Mouse (Mus musculus) mouse embryonic stem cell (cell line): Measurements from ENCODE around the gene Tmem135.

Experiments used
- in situ Hi-C, 2 experiments: fragments of 300-500 bp; cut with MboI; formaldehyde crosslinking; loops; 1 replicate in 1 of 2; 3 replicates in 1 of 2; pipeline ENCODE4 v1.14.3; 2019 to 2020; ENCODE audit warnings: low sequenced_read_pairs in 2 of 2, low pct_unique_long_range_greater_than_20kb in 1 of 2, mixed read lengths in 1 of 2; ENCODE audit not compliant: unreplicated experiment in 1 of 2

Tmem135 gene

DNA sequence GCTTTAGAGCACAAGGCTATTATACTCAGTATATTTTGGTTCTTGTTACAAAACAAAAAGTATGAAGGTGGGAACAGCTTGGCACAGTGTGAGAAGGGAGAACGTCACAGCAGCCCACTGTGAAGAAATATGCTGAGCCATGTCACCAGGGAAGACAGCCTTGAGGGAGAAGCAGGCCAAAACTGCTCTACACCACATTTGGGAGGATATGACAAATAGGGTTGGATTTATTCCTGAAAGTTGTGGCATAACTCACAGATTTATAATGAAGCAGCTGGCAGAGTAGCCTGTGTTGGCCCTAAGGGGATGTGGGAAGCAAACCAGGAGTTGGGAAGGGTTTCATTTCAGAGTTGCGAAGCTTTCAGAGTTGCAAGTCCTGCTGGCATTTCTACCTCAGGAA, 225.4 kb downstream of the Tmem135 start:
- in situ Hi-C loops: no loop called here

DNA sequence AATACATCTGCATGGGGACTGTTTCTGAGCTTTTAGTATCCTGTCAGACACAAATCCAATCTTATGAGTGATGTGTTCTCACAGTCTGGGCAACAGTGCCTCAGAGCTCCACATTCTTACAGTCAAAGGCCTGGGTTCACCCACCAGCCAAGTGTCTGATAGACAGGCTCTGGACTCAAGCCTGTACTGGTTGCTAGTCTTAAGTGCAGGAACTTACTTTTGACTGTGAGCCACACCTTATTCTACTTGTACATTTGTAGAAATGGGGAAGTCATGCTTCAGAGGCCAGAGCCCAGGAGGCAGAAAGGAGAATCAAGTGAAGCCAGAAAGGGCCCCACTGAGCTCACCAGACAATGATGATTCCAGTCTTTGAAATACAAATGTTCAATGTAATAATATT, 226.1 kb downstream of the Tmem135 start:
- in situ Hi-C loops: no loop called here

DNA sequence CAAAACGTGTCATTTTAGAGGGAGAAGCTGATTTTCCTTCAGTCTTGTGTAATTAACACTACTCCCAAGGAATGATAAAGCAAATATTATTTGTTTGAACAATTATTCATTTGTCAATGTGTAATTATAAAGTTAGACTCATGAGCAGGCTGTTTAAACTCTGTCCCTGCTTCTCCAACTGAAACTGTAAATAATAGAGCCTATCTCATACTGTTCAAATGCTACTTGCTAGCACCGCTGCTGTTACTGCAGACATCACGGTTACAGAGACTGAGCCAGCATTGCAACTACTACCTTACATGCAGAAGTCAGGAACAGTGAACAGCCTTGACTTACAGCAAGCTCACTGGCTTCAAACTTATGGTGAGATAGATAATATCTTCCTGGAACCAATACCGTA, 229.6 kb downstream of the Tmem135 start:
- in situ Hi-C loops: loop anchor here in 1 of 2 experiments (25.0 kb wide), 1 partner anchor 238 kb away; the partner anchor contains the start of genes Fzd4 and Tmem135

DNA sequence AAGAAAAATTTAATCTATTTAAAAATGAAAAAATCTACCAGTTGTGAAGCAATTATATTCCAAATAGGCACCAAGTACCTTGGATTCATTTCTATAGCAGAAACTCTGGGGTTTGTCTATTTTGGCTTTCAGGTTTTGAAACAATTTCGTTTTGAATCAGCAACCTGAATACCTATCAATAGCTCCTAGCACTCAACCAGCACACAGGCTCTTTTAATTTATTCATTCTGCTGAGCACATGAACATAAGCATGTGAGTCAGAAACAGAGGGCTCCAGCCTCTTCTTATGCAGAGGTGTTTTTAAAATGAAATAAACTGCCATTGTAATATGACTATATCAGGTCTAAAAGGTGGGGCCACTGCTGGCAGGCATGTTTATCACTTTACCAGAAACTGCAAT, 231.0 kb downstream of the Tmem135 start:
- in situ Hi-C loops: loop anchor here in 1 of 2 experiments (25.0 kb wide), 1 partner anchor 239 kb away; the partner anchor contains the start of genes Fzd4 and Tmem135

DNA sequence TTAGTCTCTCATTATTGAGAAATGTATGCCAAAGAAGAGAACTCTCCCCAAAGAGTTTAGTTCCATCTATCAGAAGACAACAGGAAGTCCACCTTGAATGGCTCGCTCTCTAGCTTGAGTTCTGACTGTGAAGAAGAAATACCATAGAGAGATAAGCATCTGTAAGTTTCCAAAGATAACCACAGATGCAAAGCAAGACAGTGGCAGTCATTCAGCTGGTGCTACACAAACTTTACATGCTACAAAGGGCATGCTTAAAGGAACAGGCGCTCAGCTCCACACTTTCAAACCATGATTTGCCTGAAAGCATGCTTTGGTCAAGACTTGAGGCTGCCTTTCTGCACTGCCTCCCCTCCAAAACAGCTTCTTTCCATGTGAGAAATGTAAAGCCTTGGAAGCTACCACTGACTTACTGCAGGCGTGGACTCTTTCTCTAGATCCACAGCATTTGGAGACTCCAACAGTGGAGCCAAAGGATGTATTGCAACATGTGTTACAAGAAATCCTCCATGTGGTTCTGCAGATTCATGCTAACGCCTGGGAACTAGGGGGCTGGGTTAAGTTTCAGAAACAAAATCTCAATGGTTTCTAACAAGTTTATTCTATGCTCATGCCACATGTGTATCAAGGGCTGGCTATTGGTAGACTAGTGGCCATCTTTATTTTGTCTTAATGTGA, 232.1 kb downstream of the Tmem135 start:
- in situ Hi-C loops: loop anchor here in 1 of 2 experiments (25.0 kb wide), 1 partner anchor 240 kb away; the partner anchor contains the start of genes Fzd4 and Tmem135

DNA sequence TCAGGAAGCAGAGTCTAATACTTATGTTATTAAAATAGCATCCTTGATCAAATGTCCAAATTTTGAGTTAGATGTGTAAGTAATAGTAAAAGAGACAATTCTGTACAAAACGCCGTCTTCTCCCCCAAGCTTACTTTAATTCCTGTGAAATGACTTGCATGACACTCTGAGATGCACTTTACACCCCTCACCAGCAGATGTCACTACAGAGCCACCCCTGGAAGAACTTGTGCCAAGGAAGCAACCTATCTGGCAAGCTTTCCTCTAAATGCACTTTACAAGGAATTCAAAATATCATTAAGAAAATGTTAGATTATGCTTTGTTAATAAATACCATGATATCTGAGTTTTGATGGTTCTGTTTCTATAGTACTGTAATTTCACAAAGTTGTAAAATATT, 235.4 kb downstream of the Tmem135 start:
- in situ Hi-C loops: loop anchor here (10.0 to 25.0 kb wide), 2 partner anchors 244 to 246 kb away; partner anchors contain the start of genes Fzd4 (in 1 of the 2) and Tmem135 (in 1 of the 2)

DNA sequence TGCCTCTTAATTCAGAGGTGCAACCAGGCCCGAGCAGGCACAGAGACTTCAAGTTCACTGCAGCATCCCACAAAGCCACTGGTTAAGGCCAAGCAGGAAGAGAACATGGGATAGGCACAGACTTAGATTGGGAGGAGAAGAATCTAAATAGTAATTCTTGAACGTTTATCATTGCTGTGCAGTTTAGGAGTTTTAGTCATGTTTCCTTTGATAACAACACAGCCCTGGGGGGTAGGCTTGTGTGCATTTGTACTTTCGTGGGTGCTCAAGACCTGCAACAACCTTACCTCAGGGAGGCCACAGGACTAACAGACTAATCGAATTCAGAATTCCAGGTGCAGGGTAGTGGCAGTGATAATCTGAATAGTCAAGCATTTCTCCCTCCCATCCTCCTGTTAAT, 238.5 kb downstream of the Tmem135 start:
- in situ Hi-C loops: loop anchor here (10.0 to 25.0 kb wide), 2 partner anchors 247 to 249 kb away; partner anchors contain the start of genes Fzd4 (in 1 of the 2) and Tmem135 (in 1 of the 2)

DNA sequence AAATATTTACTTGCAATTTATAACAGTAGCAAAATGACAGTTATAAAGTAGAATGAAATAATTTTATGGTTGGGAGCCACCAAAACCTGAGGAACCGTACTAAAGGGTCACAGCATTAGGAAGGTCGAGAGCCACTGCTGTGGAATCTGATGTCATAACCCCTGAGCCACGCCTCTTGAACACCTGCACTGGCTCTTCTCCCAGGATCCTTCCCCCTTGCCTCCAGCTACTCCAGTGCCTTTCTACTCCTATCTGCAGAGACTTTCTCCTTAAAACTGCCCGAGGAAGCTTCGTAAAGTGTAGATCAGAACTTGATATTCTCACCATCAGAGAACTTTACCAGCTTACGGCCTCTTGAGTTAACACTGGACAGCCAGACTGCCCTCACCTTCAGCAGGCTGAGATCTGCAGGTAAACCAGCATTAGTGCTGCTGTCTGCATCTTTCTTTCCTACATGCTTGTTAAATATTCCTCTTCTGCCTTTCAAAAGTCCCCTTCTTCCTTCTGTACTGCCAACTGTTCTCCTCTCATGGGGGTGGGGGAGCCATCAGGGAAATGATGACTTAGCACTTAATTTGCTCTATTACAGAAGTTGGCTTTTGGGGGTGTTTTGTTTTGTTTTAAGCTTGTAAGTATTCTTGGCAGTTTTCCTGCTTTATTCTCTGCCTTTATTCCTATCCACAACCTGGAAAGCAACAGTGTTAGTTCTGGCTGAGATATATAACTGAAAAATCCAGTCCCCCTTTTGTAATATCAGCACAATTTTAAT, 242.2 kb downstream of the Tmem135 start:
- in situ Hi-C loops: loop anchor here (10.0 to 25.0 kb wide), 2 partner anchors 251 to 253 kb away; partner anchors contain the start of genes Fzd4 (in 1 of the 2) and Tmem135 (in 1 of the 2)

DNA sequence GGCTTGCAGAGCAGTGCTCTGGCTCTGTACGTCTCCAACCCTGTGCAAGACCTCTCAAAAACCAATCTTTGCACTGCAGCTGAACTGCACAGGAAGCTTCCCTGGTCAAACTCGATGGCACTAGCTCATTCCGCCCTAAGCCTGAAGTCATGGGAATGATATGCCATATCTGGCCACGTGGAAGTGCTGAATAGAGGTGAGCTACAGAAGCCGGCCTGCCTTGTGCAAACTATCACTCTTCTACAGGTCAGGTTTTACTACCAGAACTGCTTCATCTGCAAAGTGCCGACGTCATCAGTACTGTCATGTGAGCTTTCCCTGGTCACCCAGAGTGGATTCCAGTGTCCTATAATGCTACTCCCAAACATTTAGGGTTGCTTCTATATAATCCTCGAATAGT, 246.7 kb downstream of the Tmem135 start:
- in situ Hi-C loops: loop anchor here in 1 of 2 experiments (25.0 kb wide), 1 partner anchor 255 kb away; the partner anchor contains the start of genes Fzd4 and Tmem135

DNA sequence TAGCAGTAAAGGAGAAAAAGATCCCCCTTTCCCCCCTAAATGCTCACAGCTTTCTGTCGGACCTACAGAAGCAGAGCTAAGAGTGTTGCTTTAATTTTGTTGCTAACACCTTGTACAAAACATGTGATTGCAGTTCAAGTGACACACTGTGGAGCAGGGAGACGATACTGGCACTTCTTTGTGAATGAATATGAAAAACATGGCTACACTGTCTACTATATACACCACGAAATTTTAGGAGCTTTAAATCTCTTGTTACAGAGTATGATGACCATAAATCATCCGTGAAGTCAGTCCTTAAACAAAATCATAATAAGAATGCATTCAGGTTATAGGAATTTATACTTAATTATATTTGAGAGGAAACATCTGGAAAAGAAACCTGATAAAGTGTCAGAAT, 247.4 kb downstream of the Tmem135 start:
- in situ Hi-C loops: loop anchor here in 1 of 2 experiments (25.0 kb wide), 1 partner anchor 256 kb away; the partner anchor contains the start of genes Fzd4 and Tmem135

DNA sequence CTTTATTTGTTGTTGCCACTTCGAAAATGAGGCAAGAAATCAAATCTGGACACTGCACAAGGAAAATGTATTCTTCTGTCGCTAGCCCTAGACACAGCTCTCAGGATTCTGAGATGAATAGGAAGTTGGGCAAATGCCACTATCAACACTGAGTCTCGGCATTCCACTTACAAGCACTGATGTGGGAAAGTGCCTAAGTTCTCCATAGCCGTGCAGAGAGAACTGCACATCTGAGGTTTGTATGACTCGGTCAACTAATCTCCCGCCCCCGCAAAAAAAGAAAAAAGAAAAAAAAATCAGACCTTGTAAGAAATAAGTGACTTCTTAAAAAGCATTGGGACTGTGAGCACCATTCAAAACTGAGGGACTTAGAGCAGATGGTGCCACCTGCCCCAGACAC, 248.3 kb downstream of the Tmem135 start:
- in situ Hi-C loops: loop anchor here in 1 of 2 experiments (25.0 kb wide), 1 partner anchor 257 kb away; the partner anchor contains the start of genes Fzd4 and Tmem135

DNA sequence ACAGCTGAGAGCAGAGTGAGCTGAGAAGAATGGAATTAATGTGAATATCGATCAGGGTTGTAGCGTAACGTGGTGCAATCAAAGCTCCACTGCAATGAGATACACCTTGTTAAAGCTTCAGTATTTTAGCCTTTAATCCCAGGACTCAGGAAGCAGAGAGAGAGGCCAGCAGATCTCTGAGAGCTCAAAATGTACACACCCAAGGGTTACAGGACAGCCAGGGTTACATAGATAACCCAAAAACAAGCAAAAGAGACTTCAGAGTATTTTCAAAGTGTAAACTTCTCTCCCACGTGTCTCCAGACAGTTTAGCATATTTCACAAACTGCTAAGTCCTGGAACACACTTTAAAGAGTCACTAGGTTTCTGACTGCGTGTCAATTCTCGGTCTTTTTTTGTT, 248.8 kb downstream of the Tmem135 start:
- in situ Hi-C loops: loop anchor here in 1 of 2 experiments (25.0 kb wide), 1 partner anchor 257 kb away; the partner anchor contains the start of genes Fzd4 and Tmem135

DNA sequence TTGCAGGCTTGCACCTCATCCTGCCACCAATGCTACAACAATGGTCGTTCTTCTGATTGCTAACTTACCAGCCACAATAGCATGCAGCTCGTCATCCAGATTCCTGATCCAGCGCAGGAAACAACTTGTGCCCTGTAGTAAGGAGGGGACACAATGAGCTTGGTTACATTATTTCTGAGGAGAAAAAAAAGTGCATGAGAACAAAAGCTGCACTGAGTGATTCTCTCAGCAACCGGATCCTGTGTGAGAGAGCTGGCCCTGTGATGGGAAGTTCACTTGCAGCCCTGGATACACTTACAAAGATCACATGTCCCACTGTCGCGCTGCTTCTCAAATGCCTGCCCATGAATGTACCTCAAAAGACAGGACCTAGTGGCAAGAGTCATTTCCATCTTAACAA, 252.7 kb downstream of the Tmem135 start:
- in situ Hi-C loops: loop anchor here in 1 of 2 experiments (25.0 kb wide), 1 partner anchor 261 kb away; the partner anchor contains the start of genes Fzd4 and Tmem135

DNA sequence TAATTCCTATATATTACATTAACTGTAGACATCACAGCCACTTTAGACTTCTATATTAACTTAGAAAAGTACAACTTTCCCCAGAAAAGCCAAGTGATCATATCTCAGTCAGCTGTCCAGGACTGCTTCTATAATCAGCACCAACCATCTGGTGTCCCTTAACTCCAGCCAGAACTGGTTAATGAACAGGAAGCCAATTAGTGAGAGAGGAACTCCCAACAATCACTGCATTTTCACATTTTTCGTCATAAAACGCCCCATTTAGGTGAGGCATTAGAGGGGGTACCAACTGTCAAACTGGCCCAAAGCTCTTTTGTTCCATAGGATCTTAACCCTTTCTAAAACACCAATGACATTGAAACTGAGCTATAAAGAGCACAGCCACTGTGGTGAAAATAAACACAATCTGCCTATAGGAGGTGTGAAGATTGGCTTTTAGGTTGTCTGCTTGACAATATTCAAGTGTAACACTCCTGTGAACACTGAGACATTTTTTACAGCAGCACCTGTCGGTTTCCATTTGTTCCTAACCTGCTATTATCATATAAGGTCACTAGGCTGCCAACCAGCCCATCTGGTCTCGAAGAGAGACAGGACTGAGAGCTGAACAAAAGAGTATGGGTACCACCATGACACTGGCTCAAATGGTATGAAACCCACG, 263.3 kb downstream of the Tmem135 start:
- in situ Hi-C loops: no loop called here

DNA sequence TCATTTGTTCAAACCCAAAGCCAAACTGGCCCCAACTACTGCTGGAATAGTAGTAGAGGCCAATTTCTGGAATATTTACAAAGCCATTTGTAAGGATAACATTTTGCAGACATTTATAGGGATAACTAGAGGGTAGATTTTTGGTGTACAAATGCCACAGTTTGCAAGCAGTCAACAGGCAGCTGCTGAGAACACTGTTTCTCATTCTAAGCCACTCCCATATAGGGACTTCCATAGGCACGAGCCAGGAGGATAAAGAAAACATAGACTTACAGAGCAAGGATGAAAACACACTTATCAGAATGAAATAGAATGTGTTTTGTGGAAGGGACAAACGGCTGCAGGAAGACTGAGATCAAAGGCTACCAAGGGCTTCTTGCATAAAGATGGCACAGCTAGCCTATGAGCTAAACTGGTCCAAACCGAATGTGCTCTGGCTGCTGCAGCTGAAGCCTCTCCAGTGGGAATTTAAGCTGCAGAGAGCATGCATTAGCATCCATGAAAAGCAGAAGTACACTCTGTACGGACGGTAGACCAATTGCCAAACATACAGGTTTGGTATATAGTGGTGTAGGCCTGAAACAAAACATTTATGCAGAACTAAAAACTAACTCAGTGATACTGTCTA, 269.0 kb downstream of the Tmem135 start:
- in situ Hi-C loops: no loop called here

DNA sequence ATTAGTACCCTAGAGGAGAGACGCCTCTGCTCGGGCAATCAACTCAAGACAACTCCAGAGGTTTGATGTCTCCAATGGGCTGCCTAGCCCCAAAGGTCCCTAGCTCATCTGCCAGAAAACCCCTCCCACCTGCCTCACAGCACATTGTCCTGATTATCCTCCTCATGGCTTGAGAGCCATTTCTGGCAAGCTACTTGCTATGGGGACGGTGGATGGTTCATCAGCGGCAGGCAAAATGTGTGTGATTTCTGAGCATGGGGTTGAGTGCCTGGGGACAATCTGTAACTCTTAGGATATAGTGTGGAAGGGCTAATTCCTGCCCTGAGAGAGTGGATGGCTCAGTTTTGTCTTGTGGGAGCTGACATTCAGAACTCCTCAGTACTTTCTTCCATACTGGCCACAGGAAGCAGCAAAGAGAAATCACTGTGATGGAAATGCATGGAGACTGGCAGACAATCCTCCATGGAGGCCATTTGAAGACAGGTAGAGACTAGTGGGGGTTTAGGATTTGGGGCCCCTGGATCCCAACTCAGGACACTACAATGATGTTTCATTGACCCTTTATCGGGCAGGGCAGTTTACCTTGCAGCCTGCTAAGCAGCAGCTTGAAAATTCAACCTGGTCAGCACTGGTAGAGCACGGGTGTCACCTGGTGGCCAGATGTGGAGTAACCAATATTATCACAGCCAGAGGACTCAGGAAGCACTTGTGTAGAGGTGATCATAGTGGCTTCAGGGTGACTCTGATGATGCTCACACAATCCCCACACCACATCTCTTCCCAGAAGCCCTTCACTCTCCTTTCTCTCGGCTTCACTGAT, 277.7 kb downstream of the Tmem135 start:
- in situ Hi-C loops: no loop called here

DNA sequence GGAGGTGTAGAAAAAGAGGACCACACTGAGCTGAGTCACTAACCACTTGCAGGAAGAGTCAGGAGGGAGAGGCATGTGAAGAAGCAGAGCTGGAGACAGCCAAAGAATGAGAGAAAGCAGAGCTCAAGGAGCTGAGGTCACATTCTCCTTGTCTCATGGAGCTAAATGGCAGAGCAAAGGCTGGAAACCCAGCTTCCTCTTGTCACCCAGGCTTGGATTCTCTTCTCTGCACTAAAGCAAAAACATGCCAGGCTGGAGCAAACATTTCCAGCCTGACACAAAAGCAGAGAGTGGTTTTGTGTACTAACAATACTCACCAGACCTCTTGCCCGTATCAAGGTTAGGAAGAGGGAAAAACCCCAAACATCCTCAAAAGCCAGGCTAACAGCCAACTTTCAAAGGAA, 287.8 kb downstream of the Tmem135 start:
- in situ Hi-C loops: no loop called here
